Mouse (Mus musculus) colon, adult 2 months (tissue): ENCODE results near the gene Hectd1. TPM values are rescaled to one million over a fixed set of nuclear protein-coding genes. Genes with fewer than 3 reads are reported as not detected.

Experiments used
- polyA plus RNA-seq: library from polyadenylated mRNA; depleted of rRNA; stranded (reverse); fragments of >200 nt; gene quantifications from 2 replicates; pipeline ENCODE4 v1.2.3, GENCODE M21; 2012; rRNA removed

Hectd1 gene
- polyA plus RNA-seq: 8.7 and 11.2 TPM in 2 replicates

GRCm38 (mm10) chr12:51829290-51830076 lies at the start of gene Hectd1:
Hectd1 (minus strand) TSS chr12:51829536.

Other genes starting within 250 kb of the Hectd1 start
- gene Coch, start 236.2 kb downstream of the Hectd1 start, polyA plus RNA-seq: 0.79 and 1.1 TPM in 2 replicates
- 4.1 and 7.9 TPM in 2 replicates for gene Ap4s1, start 138.5 kb downstream of the Hectd1 start, polyA plus RNA-seq
- 14.5 and 15.3 TPM in 2 replicates for gene Strn3, start 137.6 kb downstream of the Hectd1 start, polyA plus RNA-seq
- 37.4 and 59.8 TPM in 2 replicates for gene Heatr5a, start 141.8 kb upstream of the Hectd1 start, polyA plus RNA-seq
- gene Dtd2, start 177.0 kb upstream of the Hectd1 start, polyA plus RNA-seq: 5.7 and 6.3 TPM in 2 replicates
- gene Gpr33, start 198.5 kb upstream of the Hectd1 start, polyA plus RNA-seq: not detected in 2 replicates